Mouse (Mus musculus) lung, adult 2 months (tissue): Measurements from ENCODE around the gene Aanat. TPM values are rescaled to one million over a fixed set of nuclear protein-coding genes. Genes with fewer than 3 reads are reported as not detected.

ENCODE experiments used
- DNase-seq: peaks from one replicate; pipeline ENCODE4 v3.0.0; 2022
- H3K4me1 ChIP-seq: fragments of 200-500 bp; 2 replicates; pipeline ENCODE4 v1.6.1; 2011; ENCODE audit warnings: low read length; ENCODE audit not compliant: control insufficient read depth, insufficient read depth
- H3K4me3 ChIP-seq: fragments of 200-500 bp; replicated peaks from 2 replicates; pipeline ENCODE3; 2011; ENCODE audit warnings: low read depth, mild to moderate bottlenecking, control low read depth, low read length; ENCODE audit errors: extremely low read depth
- CTCF ChIP-seq: fragments of 200-500 bp; IDR thresholded peaks from 2 replicates; pipeline ENCODE4 v1.5.1; 2011; ENCODE audit warnings: mild to moderate bottlenecking, low read length, control low read depth; ENCODE audit not compliant: insufficient read depth
- POLR2A ChIP-seq: fragments of 200-500 bp; IDR thresholded peaks from 2 replicates; pipeline ENCODE4 v1.6.1; 2011; ENCODE audit warnings: low read depth, mild to moderate bottlenecking, control low read depth, low read length, borderline replicate concordance; ENCODE audit errors: extremely low read depth
- WGBS: fragments of 180-500 bp; shearing (Covaris S2); methylation state at CpG from one replicate; pipeline ENCODE4 v1.1.7; 2018; 5-methylcytosine and 5-hydroxymethylcytosine counted together
- polyA plus RNA-seq: library from polyadenylated mRNA; depleted of rRNA; stranded (reverse); fragments of >200 nt; gene quantifications from 2 replicates; pipeline ENCODE4 v1.2.3, GENCODE M21; 2012

Gene Aanat
- polyA plus RNA-seq, 1 experiment = not detected

DNA sequence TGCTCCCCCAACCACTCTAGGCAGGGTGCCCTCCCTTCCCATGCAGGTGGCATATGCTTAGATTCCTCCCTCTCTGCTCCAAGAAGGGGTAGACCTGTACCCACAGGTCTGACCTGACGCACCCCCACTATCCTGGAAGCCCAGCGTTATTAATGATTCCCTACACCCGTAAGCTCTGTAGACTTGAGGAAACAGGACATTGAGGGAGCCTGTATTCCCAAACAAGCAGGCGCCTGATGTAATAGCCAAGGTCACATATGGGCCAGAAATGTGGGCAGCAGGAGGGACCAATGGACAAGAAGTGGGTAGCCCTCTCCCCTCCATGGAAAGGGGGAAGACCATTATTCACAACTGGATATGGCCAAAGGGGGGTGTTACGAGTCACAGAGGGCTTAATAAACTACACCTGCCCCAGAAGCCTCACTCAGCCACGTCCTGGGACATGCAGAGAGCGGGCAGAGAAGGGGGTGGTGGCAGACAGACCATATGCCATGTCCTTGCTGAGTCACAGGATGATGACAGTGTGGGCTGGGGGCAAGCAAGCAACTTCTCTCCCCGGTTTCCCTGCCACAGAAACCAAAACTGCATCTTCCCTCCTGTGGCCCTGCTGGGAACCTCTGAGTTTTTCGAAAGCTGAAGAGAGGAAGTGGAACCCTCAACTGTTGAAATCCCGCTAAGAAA is 30.3 kb downstream of the Aanat start:
- DNase-seq = no peak
- Histone ChIP-seq H3K4me3 (no peak overlapping the region), H3K4me1 (peaks cover 58% of the 10 kb centered on the region)
- WGBS = 38% methylated on average over 10 of the region's 10 CpGs
- TF ChIP-seq POLR2A = no peak
- TF ChIP-seq CTCF = no peak

DNA sequence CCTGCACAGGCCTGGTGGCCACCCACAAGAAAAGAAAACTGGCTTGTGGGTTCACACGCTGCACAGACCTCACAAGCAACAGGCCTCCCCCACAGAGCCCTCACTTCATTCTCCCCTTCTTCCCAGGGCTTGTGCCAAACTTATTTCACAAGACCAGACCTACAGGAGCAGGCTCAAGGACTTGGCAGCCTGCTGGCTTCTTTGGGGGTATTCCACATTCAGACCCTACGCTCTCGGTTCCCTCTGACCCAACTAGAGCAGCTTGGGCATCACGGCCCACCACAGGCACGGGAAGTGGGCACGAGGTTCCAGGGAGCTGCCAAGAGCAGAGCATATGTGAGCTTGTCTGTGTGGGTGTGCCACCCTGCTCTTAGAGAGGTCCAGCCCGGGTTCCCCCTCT is 31.4 kb downstream of the Aanat start:
- WGBS = 36% methylated on average over 7 of the region's 7 CpGs

DNA sequence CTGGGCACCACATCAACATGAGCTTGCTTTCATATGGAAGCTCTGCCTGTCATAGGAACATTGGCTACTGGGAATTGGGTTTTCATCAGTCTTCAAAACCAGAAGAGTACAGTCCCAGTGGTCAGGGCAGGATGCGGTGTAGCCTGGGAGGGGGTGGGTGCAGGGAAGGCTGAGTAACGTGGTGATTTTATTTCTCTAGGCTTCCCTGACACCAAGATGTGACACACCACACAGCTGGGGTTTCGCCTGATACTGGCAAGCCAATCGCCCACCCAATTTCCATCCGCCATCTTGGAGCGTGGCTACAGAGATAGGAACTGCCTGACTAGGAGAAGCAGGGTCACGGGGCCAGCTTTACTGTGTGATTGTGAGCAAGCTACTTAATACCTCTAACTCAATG is 32.4 kb downstream of the Aanat start:
- TF ChIP-seq POLR2A (no peak), CTCF (no peak)
- H3K4me3 ChIP-seq = no peak overlapping the region
- DNase-seq = no peak
- 83% methylated on average over 7 of the region's 7 CpGs for WGBS
- peaks cover 75% of the 10 kb centered on the region for H3K4me1 ChIP-seq

More for the DNA sequence above, 31.4 kb downstream of the Aanat start:
- Histone ChIP-seq H3K4me3 (no peak overlapping the region), H3K4me1 (peaks cover 68% of the 10 kb centered on the region)
- peak; percentile 60 for DNase-seq
- TF ChIP-seq CTCF (no peak), POLR2A (no peak)

DNA sequence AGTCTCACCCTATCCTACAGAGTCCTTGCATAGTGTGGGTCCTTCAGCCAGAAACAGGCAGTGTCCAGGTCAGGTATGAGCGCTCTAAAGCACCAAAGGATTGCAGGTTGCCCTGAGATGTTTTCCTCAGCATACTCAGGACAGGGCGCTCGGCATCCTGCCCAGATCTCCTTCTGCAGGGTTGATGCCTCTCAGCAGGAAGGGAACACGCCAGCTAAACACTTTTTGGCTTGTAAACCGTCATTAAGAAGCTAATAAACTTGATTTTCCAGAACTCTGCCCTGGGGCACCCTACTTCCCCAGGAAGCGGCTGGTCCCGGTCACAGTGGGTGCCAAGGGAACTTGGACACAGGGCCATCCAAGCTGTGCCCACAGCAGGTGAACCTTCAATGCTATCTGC is 32.9 kb downstream of the Aanat start:
- TF ChIP-seq CTCF = no peak
- TF ChIP-seq POLR2A = no peak
- peaks cover 75% of the 10 kb centered on the region for H3K4me1 ChIP-seq
- DNase-seq = peak; percentile 77
- 44% methylated on average over 7 of the region's 7 CpGs for WGBS
- no peak overlapping the region for H3K4me3 ChIP-seq

DNA sequence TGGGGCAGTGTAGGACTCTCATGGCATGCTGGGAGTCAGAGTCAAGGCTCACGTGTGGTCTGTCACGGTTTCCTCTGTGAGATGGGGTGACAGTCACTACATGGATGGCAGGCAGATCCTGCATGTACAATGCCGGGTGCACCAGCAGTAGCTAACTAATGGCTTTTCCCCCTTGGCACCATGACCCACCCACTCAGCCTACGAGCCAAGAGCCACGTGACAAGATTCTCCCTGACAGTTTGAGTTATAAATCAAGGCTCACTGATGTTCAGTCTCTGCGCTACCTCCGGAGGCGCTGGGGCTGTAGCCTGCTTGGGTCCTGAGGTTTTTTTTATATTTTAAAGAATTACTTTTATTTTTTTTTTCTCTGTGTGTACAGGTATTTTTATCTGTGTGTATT is 33.3 kb downstream of the Aanat start:
- no peak overlapping the region for H3K4me3 ChIP-seq
- peaks cover 76% of the 10 kb centered on the region for H3K4me1 ChIP-seq
- DNase-seq = no peak
- WGBS = 24% methylated on average over 8 of the region's 8 CpGs
- TF ChIP-seq POLR2A (no peak), CTCF (no peak)

DNA sequence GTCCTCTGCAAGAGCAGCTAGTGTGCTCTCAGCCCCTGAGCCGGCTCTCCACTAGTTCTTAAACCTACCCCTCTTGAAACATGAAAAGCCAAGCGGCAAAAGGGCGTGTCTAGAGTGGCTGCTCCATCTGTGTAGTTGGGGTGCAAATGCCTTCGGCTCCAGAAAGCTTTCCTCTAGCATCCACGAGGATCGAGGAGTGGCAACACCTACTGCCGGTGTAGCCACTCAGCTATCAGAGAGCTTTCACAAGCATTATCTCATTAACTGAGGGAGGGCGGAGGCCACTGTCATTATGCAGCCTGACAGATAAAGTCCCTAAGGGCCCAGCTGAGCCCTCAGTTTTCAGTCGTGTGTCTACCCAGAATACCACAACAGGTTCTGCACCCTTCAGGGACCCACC is 33.8 kb downstream of the Aanat start:
- peak; percentile 65 for DNase-seq
- no peak for TF ChIP-seq POLR2A
- TF ChIP-seq CTCF = no peak
- Histone ChIP-seq H3K4me3 (no peak overlapping the region), H3K4me1 (peaks cover 72% of the 10 kb centered on the region)
- 39% methylated on average over 9 of the region's 9 CpGs for WGBS

DNA sequence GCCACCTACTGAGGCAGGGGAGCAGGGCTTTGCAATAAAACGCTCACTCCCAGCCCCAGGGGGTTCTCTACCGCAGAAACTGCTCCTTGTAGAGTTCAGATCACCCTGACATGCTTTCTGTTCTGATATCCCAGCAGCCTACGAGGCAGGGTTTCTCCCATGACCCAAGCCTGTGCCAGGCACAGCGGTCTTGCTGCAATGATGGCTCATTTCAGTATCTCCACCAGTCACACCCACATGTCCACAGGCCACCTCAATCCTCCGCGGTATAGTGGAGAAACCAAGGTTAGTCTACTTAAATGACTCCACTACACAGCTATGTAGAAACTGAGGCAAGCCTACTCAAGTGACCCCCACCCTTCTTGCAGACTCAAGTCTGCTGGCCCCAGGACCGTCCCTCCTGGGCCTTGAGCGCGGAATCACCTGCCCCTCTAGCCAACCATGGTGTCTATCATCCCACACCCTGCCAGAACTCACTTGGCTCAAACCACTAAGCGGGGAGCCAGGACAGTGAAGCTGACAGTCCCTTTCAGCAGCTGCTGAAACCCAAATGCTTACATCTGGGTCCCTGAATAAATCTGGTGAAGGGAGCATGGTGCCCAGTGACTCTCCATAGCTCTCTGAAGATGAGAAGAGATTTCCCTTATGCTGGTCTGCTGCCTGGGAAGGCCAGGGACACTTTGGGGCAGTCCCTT is 34.5 kb downstream of the Aanat start:
- no peak for DNase-seq
- Histone ChIP-seq H3K4me1 (peaks cover 68% of the 10 kb centered on the region), H3K4me3 (no peak overlapping the region)
- WGBS = 52% methylated on average over 10 of the region's 10 CpGs
- no peak for TF ChIP-seq CTCF
- no peak for TF ChIP-seq POLR2A

DNA sequence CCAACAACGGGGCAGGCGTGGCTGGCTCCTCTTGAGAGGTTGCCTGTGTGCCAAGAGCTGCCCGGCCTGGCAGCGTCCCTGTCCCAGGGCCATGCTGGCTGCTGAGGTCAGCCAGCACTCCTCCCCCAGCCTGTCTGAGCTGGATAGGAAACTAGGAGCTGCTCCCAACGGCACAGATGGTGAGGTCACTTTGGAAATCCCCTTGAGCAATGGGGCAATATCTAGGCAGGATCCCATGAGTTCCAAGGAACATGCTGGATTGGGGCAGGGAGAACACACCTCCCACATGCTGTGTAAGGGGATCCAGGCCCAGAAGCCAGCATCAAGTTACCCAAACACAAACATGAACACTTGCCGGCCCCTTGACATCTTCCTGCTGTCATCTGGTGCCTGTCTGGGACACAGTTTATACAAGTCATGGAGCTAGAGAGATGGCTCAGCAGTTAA is 35.0 kb downstream of the Aanat start:
- Histone ChIP-seq H3K4me1 (peaks cover 67% of the 10 kb centered on the region), H3K4me3 (no peak overlapping the region)
- TF ChIP-seq POLR2A (no peak; the same call in 1 of the 2 replicates), CTCF (no peak)
- peak; percentile 85 for DNase-seq
- 6% methylated on average over 6 of the region's 6 CpGs for WGBS

DNA sequence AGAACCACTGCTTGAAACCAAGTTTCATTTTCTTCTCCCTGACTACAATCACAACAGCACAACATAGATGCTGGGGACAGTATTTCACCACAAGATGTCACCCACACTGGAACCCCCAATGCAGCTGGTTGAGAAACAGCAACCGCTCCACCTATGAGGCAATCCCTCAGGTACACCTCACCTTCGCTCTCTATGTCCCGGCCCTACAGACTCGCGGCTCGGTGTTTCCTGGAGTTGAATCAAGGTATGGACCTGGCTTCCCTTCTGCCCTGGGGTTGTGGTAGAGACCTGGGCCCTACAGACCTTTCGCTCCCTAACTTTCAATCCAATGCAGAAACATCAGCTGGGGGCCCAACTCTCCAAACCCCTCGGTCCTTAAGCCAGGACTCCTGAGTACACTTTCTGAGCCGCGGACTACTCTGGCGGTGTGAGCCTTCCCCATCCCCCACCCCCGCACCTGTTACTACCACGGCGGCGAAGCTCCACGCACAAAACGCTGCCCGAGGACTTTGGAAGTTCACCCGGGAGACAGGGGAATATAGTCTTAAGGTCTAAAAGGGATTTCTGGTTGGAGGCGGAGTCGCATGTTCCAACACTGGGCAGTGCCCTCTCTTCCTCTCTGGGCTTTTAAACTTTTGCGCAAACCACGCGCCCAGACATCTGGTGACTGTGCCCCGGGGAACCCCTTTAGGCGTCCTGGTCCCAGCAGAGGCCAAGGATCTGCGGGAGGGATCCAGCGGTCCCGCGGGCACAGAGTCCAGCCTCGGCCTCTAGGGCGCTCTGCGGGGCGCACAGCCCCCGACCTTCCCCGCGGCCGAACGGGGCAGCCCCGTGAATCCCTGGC is 37.3 kb downstream of the Aanat start:
- peaks cover 48% of the 10 kb centered on the region for H3K4me1 ChIP-seq
- WGBS = 8% methylated on average over 40 of the region's 40 CpGs
- DNase-seq = peak; percentile 54
- TF ChIP-seq POLR2A (no peak), CTCF (no peak)
- peak overlapping the region; percentile 83 for H3K4me3 ChIP-seq

DNA sequence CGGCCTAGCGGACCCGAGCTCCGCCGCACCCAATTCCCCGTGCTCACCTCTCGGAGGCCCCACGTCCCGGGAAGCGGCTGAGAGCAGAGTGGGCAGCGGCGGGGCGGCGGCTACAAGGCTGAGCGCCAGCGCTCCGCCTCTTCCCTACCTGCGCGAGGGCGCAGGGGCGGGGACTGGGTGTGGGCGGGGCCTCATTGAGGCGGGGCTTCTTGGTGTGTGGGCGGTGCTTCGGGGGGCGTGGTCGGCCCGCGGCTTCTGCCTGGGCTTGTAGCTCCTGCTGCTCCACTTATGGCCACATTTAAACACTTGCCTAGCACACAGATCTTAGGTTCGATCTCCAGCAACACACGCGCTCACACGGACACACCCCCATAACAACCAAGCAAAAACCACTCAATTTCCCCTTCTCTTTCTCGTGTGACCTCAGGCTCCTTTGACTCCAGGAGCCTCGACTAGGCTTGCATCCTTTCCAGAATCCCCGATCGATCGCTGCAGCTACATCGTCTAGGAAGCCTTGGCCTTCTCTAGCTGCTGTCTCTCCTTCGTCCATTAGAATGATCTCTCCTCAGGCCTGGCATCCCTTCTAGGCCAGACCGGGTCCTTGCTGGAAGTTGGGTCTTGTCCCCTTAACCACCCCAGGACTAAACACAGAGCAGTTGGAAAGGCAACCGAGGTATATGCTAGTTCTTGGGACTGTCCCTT is 38.0 kb downstream of the Aanat start:
- Histone ChIP-seq H3K4me1 (peaks cover 41% of the 10 kb centered on the region), H3K4me3 (peak overlapping the region; percentile 83)
- WGBS = 15% methylated on average over 42 of the region's 42 CpGs
- TF ChIP-seq CTCF (no peak), POLR2A (peak; percentile 62; the same call in 1 of the 2 replicates)
- DNase-seq = peak; percentile 86
